Mouse (Mus musculus) embryo, embryonic 11 days (tissue): Measurements from ENCODE around the gene Romo1.
"Not testable (repeated sequence)": the region's sequence is repeated elsewhere in the genome, so short reads cannot be mapped to it uniquely, and the experiment has no call there.

ENCODE experiments used
- DNase-seq: peaks from one replicate; pipeline ENCODE4 v3.0.0-alpha.2; 2015

Romo1 gene

DNA sequence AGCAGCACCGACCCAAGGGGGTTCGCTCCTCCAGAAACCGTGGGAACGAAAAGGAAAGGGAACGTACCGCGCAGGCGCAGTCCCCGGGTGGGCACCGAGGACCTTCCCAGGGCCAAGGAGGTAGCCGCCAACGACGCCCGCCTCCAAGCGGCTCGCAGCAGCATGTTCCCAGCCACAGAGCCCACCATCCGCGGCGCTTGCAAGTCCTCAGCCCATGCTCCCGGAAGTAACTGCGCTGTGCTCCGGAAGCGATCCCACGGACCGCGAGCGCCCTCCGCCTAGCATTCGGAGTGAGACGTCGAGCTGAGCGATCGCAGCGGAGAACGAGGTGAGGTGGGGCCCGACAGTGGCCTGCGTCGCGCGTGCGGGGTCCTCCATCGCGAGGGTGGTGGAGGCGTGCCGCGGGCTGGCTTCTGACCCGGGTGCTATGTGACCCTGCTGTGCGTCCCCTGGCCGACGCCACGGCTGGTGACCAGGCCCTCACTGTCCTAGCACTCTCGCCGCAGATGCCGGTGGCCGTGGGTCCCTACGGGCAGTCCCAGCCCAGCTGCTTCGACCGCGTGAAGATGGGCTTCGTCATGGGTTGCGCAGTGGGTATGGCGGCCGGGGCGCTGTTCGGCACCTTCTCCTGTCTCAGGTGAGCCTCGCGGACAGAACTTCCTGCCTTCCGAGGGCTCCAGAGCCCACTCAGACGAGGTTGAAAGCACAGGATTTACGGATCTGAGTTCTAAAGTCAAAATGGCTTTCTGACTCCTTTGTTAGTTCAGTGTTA lies at the start of gene Romo1, which contains the start of gene Nfs1:
TSS of gene Romo1 (plus strand) at position 87 of the 772 bp plus-strand sequence.
TSS of gene Nfs1 (minus strand) at position 234 of the 772 bp plus-strand sequence.
- peak; percentile 98 for DNase-seq

GRCm38 (mm10) chr2:156110627-156111357 lies 33.0 kb upstream of the Romo1 start:
- DNase-seq = peak; percentile 59

DNA sequence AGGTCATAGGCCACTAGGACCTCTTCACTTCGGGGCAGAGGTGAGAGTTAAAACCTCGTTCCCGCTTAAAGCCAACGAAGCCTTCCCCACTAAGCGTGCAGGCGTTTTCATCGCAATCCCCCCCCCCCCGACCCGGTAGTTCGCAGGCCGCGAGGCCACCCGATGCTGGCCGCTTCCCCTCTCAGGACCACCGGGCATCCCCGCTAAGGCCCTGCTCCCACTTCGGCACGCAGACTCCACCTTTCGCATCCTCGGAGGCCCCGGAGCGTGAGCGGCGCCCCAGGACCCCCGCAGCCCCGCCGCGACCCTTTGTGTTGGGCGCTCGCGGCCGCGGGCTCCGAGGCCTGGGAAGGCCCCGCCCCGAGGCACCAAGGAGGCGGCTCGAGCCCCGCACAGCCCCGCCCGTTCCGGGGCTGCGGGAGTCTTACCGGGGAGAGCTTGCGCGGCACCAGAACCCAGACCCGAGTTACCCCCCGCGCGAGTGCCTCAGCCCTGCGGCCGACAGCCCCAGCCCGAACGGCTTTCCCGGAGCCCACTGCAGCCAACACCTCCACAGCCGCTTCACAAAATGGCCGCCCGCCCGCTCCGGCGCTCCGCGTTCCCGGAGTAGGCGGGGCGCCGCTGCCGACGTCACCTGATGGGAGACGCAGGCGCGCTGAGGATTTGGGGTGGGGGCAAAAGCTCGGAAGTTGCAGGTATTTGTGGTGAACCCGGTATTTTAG lies 32.3 kb upstream of the Romo1 start, which contains the start of the genes Cpne1 and Rbm12:
TSS of gene Cpne1 (minus strand) at position 608 of the 722 bp plus-strand sequence.
TSS of gene Rbm12 (minus strand) at position 621 of the 722 bp plus-strand sequence.
- peak; percentile 96 for DNase-seq

DNA sequence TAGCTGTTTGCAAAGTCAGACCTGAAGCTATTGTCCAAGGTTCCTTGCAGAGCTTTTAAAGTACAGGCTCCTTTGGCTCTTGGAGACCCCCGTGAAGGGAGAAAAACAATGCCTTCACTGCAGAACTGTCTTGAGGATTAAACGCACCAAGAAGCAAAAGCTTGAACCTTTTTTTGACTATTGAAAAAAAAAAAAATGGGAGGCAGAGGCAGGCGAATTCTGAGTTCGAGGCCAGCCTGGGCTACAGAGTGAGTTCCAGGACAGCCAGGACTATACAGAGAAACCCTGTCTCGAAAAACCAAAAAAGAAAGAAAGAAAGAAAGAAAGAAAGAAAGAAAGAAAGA lies 31.8 kb upstream of the Romo1 start:
- not testable (repeated sequence) for DNase-seq

GRCm38 (mm10) chr2:156119566-156119965 lies 24.3 kb upstream of the Romo1 start:
- no peak for DNase-seq

DNA sequence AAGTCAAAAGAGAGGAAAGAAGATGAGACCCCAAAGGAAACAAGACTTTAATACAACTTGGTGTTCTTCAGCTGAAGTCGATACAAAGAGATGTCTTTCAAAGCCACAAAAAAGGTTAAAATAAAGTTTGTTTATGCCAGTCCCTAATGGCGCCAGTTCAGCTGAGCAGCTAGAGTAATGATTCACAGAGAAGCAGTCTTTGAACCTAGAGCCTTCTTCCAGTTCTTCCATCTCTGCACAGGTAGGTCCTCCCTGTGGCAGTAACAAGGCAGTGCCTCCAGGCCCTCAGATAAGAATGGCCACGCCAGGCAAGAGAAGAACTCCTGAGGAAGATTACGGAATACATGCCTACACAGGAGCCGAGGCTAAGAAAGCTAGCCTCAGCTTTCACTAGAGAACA lies 20.1 kb upstream of the Romo1 start:
- DNase-seq = no peak

- no peak for DNase-seq
Measured at GRCm38 (mm10) chr2:156126992-156127391, 16.8 kb upstream of the Romo1 start, which contains the start of gene Gm28036. Gene Gm28036 (minus strand): TSS chr2:156127092.

GRCm38 (mm10) chr2:156134161-156134560 lies 9.7 kb upstream of the Romo1 start:
- no peak for DNase-seq

GRCm38 (mm10) chr2:156135695-156136094 lies 8.1 kb upstream of the Romo1 start:
- peak; percentile 16 for DNase-seq

DNA sequence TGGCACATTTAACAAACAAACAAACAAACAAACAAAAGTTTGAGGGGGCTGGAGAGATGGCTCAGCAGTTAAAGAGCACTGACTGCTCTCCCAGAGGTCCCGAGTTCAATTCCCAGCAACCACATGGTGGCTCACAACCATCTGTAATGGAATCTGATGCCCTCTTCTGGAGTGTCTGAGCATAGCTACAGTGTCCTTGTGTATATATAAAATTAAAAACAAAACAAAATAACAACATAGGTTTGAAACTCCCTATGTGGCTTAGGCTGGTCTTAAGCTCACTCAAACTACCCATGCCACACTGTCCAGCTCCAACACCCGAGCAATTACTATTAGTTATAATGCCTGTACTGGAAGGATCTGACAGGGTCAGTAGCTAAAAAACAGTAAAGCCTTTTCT lies 1.0 kb upstream of the Romo1 start:
- DNase-seq = no peak

- peak; percentile 9 for DNase-seq
Measured at GRCm38 (mm10) chr2:156143367-156143766, 472 bp upstream of the Romo1 start.

- no peak for DNase-seq
Measured at GRCm38 (mm10) chr2:156145486-156146130, 1.8 kb downstream of the Romo1 start.

- peak; percentile 17 for DNase-seq
Measured at GRCm38 (mm10) chr2:156146272-156146989, 2.6 kb downstream of the Romo1 start.

DNA sequence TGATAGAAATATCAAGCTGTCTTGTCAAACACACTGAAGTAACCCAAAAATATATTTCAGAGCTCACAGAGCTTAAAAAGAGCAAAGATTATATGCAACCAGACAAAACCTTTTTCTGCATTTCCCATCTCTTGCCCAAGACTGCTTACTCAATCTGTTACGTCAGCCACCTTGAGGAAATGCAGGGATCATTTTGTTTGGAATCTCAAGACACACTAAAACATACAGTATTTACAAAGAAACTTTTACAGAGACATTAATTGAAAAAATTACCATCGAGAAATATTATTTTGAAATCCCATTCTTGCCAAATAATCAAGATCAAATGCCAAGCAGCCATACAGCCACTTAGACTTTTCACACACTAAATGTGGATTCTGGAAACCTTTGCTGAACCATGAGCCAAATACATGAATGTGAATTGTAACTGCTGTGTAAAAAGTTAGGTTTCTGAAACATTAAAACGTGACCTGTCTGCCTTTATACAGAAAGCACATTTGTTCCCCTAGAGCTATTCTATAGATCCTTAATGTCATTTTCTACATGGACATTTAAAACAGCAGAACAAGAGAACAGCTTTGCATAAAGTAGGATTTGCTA lies 3.6 kb downstream of the Romo1 start:
- DNase-seq = no peak

GRCm38 (mm10) chr2:156151538-156151937 lies 7.7 kb downstream of the Romo1 start:
- DNase-seq = no peak

DNA sequence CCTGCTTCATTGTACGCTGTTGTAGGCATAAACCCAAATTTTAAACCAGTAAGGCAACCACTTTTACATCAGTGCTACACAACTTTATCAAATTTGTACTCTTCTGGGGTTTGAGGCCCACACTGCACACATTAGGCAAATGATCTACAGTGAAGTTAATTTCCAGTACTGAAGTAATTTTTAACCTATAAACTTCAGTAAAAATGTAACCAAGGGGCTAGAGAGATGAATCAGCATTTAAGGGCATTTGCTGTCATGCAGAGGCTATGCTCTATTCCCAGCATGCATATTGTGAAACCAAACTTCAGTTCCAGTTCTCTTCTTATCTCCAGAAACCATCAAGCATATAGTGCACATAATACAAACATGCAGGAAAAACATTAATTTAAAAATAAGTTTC lies 21.6 kb downstream of the Romo1 start:
- DNase-seq = no peak

- DNase-seq = no peak
Measured at GRCm38 (mm10) chr2:156166557-156166956, 22.7 kb downstream of the Romo1 start.

- DNase-seq = no peak
Measured at GRCm38 (mm10) chr2:156177079-156177478, 33.2 kb downstream of the Romo1 start.

DNA sequence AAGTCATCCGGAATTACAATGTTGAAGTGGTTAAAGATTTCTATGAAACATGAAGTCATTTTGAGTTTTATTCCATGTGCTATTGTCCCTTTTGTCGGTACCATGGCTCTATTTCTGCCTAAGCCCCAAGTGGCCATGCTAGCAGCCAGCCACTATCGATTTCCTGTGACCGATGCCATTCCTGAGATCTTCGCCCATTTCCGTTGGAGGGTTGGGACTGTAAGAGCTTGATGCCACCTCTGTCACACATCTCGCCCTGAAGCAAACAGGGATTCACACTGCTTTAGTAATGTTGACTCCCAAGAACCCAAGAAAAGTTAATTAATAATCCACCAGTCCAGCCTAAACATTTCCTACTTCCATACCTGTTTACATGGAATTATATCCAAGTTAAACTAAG lies 33.8 kb downstream of the Romo1 start:
- DNase-seq = no peak

- DNase-seq = peak; percentile 93
Measured at GRCm38 (mm10) chr2:156179046-156179795, 35.4 kb downstream of the Romo1 start.

- no peak for DNase-seq
Measured at GRCm38 (mm10) chr2:156179796-156180093, 35.9 kb downstream of the Romo1 start.
